8 mouse cellular contexts compared by ENCODE assay signal in genomic region chr7:49493210-49493609, GRCm38 (mm10).
DNase-seq lines count a peak whose midpoint lies in the region; ATAC-seq lines count a peak whose summit lies in the region.

No protein-coding gene starts in this region.

- peaks cover 37% of the 10 kb centered on the region for H3K4me1 ChIP-seq in midbrain, embryonic 10.5 days
- peaks cover 17% of the 10 kb centered on the region for H3K4me1 ChIP-seq in midbrain, embryonic 15.5 days

- ATAC-seq in midbrain, embryonic 15.5 days (replicated peaks), result no peak
- no peak for ATAC-seq in erythroblast, adult 5-6 weeks (replicated peaks; ENCODE audit: low FRiP score, poor library complexity, severe bottlenecking)

- no peaks in the 10 kb centered on the region for H3K9me3 ChIP-seq in midbrain, embryonic 10.5 days (replicated peaks)
- H3K9me3 ChIP-seq in midbrain, embryonic 15.5 days, result no peaks in the 10 kb centered on the region

- H3K36me3 ChIP-seq in midbrain, embryonic 10.5 days, result peaks cover 13% of the 10 kb centered on the region; the same call in 1 of the 2 replicates
- no peaks in the 10 kb centered on the region for H3K36me3 ChIP-seq in midbrain, embryonic 15.5 days (replicated peaks)

- intact Hi-C loops in left cerebral cortex, postnatal 10 days (cut with DNase I), result no loop called here

- no peak overlapping the region for H3K9ac ChIP-seq in midbrain, embryonic 15.5 days

- peak; percentile 50 to 60 for DNase-seq in cerebellum, postnatal 10 days
- no peak for DNase-seq in cerebellum, adult 11 months
- DNase-seq in midbrain, embryonic 10.5 days (ENCODE audit: low spot score), result peak; percentile 47
- DNase-seq in induced T-regulatory cell, adult 2 months (ENCODE audit: low read depth), result peak; percentile 63
- DNase-seq in thymus, postnatal 0 days (ENCODE audit: low spot score), result peak; percentile 48
- DNase-seq in left cerebral cortex, postnatal 10 days (ENCODE audit: extremely low spot score in 1 of 2, low spot score in 2 of 2), result no peak

- H3K27ac ChIP-seq in midbrain, embryonic 10.5 days (replicated peaks), result no peak overlapping the region
- no peak overlapping the region for H3K27ac ChIP-seq in midbrain, embryonic 15.5 days

- WGBS in midbrain, embryonic 10.5 days, result 90% methylated on average over 4 of the region's 4 CpGs
- WGBS in midbrain, embryonic 15.5 days, result 87% methylated on average over 4 of the region's 4 CpGs

- no peak overlapping the region for H3K4me2 ChIP-seq in midbrain, embryonic 15.5 days

- H3K4me3 ChIP-seq in midbrain, embryonic 10.5 days, result no peak overlapping the region
- H3K4me3 ChIP-seq in midbrain, embryonic 15.5 days, result no peak overlapping the region

- H3K27me3 ChIP-seq in midbrain, embryonic 10.5 days (ENCODE audit: low read depth, poor library complexity, severe bottlenecking), result peaks cover 53% of the 10 kb centered on the region
- no peaks in the 10 kb centered on the region for H3K27me3 ChIP-seq in midbrain, embryonic 15.5 days (replicated peaks)

Comparison
In these comparisons a context has a peak if more than half of its experiments do, and no peak if none do; other contexts are left out.
1. DNase-seq: peak in cerebellum, postnatal 10 days (2 of 2), midbrain, embryonic 10.5 days (single experiment), induced T-regulatory cell, adult 2 months (single experiment) and thymus, postnatal 0 days (single experiment); none in cerebellum, adult 11 months (single experiment) and left cerebral cortex, postnatal 10 days (0 of 2).